Mouse (Mus musculus): ENCODE data around the gene Zfp871.

GRCm38 (mm10) chr17:32810648-32811047 lies 22.6 kb upstream of the Zfp871 start:
- no peak for TF ChIP-seq CTCF (IDR thresholded peaks at IDR 0.05; ENCODE audit: low read depth, low read length)
- no peak for TF ChIP-seq GATA1 (IDR thresholded peaks at IDR 0.05; ENCODE audit: borderline replicate concordance, low read length)
- no peak for TF ChIP-seq POLR2AphosphoS5 (IDR thresholded peaks at IDR 0.05; ENCODE audit: insufficient replicate concordance, low read depth, low read length)
- no peak for TF ChIP-seq GATA2 (IDR thresholded peaks at IDR 0.05; ENCODE audit: borderline replicate concordance, low read depth, low read length)
- no peak for TF ChIP-seq TAL1 (conservative IDR thresholded peaks at IDR 0.05; ENCODE audit: low read depth, low read length)

Measured in G1E (cell line).